Mouse (Mus musculus) limb, embryonic 15.5 days (tissue): Measurements from ENCODE around the gene Hes2. TPM values are rescaled to one million over a fixed set of nuclear protein-coding genes. Genes with fewer than 3 reads are reported as not detected.

Experiments used
- ATAC-seq: fragments of 200-750 bp; cut with Nextera tagmentation; 2 replicates; pipeline ENCODE4 v1.8.0; 2017; ENCODE audit warnings: low read depth, moderate TSS enrichment; ENCODE audit not compliant: insufficient number of reproducible peaks, low FRiP score, low TSS enrichment
- H3K27ac ChIP-seq: fragments of 300-500 bp; sonication (generic); 2 replicates; pipeline ENCODE4 v1.5.1; 2015; ENCODE audit warnings: moderate library complexity, mild to moderate bottlenecking, inconsistent platforms
- H3K27me3 ChIP-seq: fragments of 300-500 bp; sonication (generic); 2 replicates; pipeline ENCODE4 v1.6.1; 2015; ENCODE audit warnings: inconsistent platforms
- H3K36me3 ChIP-seq: fragments of 300-500 bp; sonication (generic); 2 replicates; pipeline ENCODE4 v1.6.1; 2015; ENCODE audit warnings: inconsistent platforms
- H3K4me1 ChIP-seq: fragments of 300-500 bp; sonication (generic); 2 replicates; pipeline ENCODE4 v1.6.1; 2015; ENCODE audit warnings: inconsistent platforms
- H3K4me2 ChIP-seq: fragments of 300-500 bp; sonication (generic); 2 replicates; pipeline ENCODE4 v1.6.1; 2015; ENCODE audit warnings: mild to moderate bottlenecking, inconsistent platforms
- H3K4me3 ChIP-seq: fragments of 300-500 bp; sonication (generic); 2 replicates; pipeline ENCODE4 v1.5.1; 2015; ENCODE audit warnings: mild to moderate bottlenecking, inconsistent platforms
- H3K9ac ChIP-seq: fragments of 300-500 bp; sonication (generic); 2 replicates; pipeline ENCODE4 v1.6.1; 2015; ENCODE audit warnings: inconsistent platforms
- H3K9me3 ChIP-seq: fragments of 300-500 bp; sonication (generic); 2 replicates; pipeline ENCODE4 v1.6.1; 2016; ENCODE audit warnings: inconsistent platforms
- WGBS: fragments of 180-500 bp; shearing (Covaris S2); methylation state at CpG from one replicate; pipeline ENCODE4 v1.1.7; 2015; 5-methylcytosine and 5-hydroxymethylcytosine counted together
- polyA plus RNA-seq: library from polyadenylated mRNA; unstranded; fragments of >200 nt; fragmentation: Nextera tagmentation; extraction: Ambion mirVana; gene quantifications from 2 replicates; pipeline ENCODE4 v1.2.1, GENCODE M21; 2015

Gene Hes2
- polyA plus RNA-seq, 1 experiment from 2014 or later = 0.12 TPM

DNA sequence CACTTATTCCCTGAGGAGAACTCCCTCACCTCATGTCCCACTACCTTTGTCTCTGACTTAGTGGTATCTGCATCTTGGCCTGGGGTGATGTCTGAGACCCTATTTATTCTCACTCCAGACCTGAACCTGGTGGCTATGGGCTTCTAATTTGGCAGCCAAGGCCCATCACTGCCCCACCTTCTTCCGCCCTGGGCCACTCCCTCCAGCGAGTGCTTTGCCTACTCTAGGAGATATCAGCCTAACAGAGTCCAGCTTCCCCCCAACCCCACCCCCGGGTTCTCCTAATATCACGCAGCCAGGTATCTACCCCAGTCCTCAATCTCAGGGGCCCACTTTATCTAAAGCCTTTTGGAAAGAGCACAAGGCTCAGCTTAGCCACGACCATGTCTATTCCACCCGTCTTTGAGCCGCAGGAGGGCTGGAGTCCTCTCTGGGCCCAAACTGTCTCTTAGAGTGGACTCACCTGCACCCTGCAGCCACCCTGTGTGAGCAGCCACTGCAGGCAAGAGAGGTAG lies 7.2 kb upstream of the Hes2 start:
- Histone ChIP-seq H3K9me3 (no peaks in the 10 kb centered on the region), H3K9ac (no peak overlapping the region), H3K27ac (no peak overlapping the region), H3K36me3 (no peaks in the 10 kb centered on the region), H3K4me1 (peaks cover 17% of the 10 kb centered on the region), H3K27me3 (peaks cover 72% of the 10 kb centered on the region), H3K4me2 (peak overlapping the region; percentile 53), H3K4me3 (peak overlapping the region; percentile 37)
- no peak for ATAC-seq
- 23% methylated on average over 7 of the region's 7 CpGs for WGBS

DNA sequence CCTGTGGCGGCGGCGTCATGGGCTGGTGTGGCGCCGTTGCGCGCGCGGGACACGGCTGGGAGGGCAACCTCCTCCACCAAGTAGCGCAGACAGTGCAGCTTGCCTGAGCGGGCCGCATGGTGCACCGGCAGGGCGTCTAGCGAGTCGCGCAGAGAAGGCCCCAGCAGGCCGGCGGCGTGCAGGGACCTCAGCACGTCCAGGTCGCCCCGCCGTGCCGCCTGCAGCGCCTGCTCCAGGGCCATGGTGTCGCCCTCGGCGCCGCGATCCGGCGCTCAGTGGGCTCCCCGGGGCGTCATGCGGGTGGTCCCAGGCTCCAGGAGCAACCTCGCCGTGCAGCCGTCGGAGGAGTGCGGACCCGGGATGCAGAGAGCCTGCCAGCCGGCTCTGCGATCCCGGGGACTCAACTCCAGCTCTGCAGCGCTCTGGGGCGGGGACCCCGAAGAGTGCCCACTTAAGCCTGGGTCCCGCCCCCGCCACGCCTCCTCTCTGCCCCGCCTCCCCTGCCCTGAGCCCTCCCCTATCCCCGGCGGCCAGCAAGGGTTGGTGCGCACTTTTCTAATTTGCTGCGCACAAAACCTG lies 6.6 kb upstream of the Hes2 start, which contains the start of gene Espn:
Gene Espn (minus strand): TSS at position 406 of the 579 bp plus-strand sequence.
- Histone ChIP-seq H3K9me3 (no peaks in the 10 kb centered on the region), H3K4me2 (peak within 1 kb of the TSS; percentile 53), H3K9ac (no peak within 1 kb of the TSS), H3K36me3 (no peaks in the 10 kb centered on the region), H3K4me3 (peak within 1 kb of the TSS; percentile 37), H3K27me3 (peaks cover 70% of the 10 kb centered on the region), H3K27ac (no peak within 1 kb of the TSS), H3K4me1 (peaks cover 17% of the 10 kb centered on the region)
- under 1% methylated on average over 57 of the region's 57 CpGs for WGBS
- ATAC-seq = peak; percentile 59; the same call in 1 of the 2 replicates

DNA sequence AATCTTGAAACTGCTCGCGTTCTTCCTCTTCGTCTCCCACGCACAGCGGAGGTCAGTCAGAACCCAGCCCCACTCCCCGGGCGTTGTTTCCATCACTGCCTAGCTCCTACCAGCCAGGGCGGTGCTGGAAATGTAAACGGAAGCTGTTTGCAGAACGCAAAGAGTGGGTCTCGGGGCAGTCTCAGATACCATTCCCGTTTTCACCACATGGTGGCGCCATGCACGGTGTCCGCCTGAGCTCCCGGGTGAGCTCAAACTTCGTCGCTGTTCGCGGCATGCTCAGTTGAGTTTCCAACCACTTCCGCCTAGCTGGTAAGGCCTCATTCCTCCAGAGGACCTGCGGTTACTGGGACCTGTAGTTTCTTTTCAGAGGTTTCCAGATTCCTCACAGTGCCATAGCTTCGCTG lies 4.9 kb upstream of the Hes2 start:
- Histone ChIP-seq H3K4me2 (peak overlapping the region; percentile 39), H3K27me3 (peaks cover 85% of the 10 kb centered on the region), H3K4me3 (peak overlapping the region; percentile 18), H3K27ac (no peak overlapping the region), H3K36me3 (no peaks in the 10 kb centered on the region), H3K9me3 (no peaks in the 10 kb centered on the region), H3K4me1 (peaks cover 26% of the 10 kb centered on the region), H3K9ac (no peak overlapping the region)
- 3% methylated on average over 23 of the region's 23 CpGs for WGBS
- no peak for ATAC-seq

DNA sequence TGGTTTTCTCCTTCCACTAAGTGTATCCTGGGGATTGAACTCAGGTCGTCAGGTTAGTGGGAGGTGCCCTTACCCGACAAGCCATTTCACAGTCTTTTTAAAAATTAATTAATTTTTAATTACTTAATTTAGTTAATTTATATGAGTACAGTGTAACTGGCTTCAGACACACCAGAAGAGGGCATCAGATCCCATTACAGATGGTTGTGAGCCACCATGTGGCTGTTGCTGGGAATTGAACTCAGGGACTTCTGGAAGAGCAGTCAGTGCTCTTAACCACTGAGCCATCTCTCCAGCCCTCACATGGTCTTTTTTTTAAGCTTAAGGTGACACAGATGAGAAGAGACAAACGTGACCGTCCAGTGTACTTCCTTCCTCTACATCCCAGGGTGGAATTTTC lies 3.6 kb upstream of the Hes2 start:
- Histone ChIP-seq H3K4me2 (no peak overlapping the region), H3K27ac (no peak overlapping the region), H3K9me3 (no peaks in the 10 kb centered on the region), H3K27me3 (peaks cover 87% of the 10 kb centered on the region), H3K4me3 (no peak overlapping the region), H3K4me1 (peaks cover 37% of the 10 kb centered on the region), H3K9ac (no peak overlapping the region), H3K36me3 (no peaks in the 10 kb centered on the region)
- ATAC-seq = no peak
- WGBS = 64% methylated on average over 4 of the region's 4 CpGs

DNA sequence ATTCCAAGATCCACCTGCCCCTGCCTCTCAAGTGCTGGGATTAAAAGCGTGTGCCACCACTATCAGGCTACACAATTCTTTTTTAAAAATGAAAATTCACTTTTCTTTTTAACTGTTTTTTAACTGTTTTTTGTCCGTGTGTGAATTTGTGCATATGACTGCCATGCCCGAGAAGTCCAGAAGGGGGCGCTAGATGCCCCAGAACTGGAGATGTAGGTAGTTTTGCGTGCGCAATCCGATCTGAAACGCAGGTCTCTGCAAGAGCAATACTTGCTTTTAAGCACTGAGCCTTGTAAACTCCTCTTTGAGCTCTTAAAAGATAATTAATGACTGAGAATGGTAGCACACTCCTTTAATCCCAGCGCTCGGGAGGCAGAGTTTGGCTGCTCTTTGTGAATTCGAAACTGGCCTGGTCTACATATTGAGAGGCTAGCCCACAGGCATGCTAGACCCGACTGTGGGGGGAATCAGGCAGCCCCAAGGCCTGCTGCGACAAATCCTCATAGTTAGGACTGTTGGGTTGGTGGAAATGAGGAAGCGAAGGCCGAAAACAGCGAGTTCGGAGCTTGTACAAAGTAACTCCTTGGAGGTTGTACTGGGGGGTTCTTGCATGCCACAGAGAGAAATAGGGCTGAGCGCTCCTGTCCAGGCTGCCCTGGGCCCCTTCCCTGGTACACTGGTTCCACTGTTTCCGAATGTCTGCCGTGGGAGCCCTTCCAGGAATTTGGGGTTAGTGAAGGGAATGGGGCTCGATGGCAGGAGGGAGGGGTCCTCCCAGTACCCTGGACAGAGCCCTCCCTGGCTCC lies 685 bp upstream of the Hes2 start:
- peaks cover 28% of the 10 kb centered on the region for H3K4me1 ChIP-seq

DNA sequence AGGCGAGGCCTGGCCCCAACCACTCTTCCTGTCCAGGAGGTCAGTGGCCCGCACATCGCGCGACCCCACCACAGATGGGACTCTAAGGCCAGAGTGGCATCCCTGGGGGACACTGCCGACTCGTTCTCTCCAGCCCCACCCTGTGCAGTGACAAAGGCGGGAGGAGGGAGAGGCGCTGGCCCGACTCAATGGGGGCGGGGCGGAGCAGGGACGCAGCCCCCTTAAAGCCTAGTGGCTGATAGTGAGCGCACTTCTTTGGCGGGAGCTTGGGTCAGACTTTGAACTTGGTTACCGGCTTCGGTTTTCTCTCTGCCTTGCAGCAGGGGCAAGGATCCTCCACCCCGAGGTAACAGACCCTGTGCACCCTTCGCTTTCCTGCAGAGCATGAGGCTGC lies 615 bp downstream of the Hes2 start:
- Histone ChIP-seq H3K36me3 (no peaks in the 10 kb centered on the region), H3K27me3 (peaks cover 78% of the 10 kb centered on the region), H3K4me3 (peak overlapping the region; percentile 3; the same call in 1 of the 2 replicates), H3K27ac (no peak overlapping the region), H3K9ac (no peak overlapping the region), H3K4me2 (no peak overlapping the region), H3K9me3 (no peaks in the 10 kb centered on the region), H3K4me1 (peaks cover 21% of the 10 kb centered on the region)
- no peak; the same call in 1 of the 2 replicates for ATAC-seq
- WGBS = under 1% methylated on average over 19 of the region's 19 CpGs

More for the DNA sequence above, 685 bp upstream of the Hes2 start:
- WGBS = 13% methylated on average over 21 of the region's 21 CpGs
- Histone ChIP-seq H3K36me3 (no peaks in the 10 kb centered on the region), H3K4me3 (peak overlapping the region; percentile 24), H3K9me3 (no peaks in the 10 kb centered on the region), H3K27ac (no peak overlapping the region), H3K9ac (no peak overlapping the region), H3K4me2 (peak overlapping the region; percentile 32; the same call in 1 of the 2 replicates), H3K27me3 (peaks cover 85% of the 10 kb centered on the region)
- no peak for ATAC-seq

DNA sequence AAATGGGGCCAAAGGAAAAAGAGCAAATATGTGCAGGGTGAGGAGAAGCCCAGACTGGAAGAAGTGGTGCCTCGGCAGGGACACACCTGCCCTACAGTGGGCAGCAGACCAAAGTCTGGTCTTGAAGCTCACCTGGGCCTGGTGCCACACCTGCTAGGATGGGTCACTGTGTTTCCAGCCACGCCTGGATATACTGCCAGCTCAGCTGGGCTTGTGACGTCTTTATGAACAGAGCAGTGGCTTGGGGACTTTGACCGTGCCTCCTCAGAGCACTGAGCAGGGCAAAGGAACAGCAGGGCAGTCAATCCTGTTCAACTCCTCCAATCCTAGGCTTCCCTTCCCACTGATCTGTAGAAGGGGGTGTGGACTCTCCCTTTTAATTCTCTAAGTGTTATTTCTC lies 2.1 kb downstream of the Hes2 start:
- Histone ChIP-seq H3K4me3 (no peak overlapping the region), H3K4me2 (no peak overlapping the region), H3K27me3 (peaks cover 69% of the 10 kb centered on the region), H3K4me1 (peaks cover 31% of the 10 kb centered on the region), H3K27ac (no peak overlapping the region), H3K9me3 (no peaks in the 10 kb centered on the region), H3K9ac (no peak overlapping the region), H3K36me3 (no peaks in the 10 kb centered on the region)
- no peak for ATAC-seq
- WGBS = 38% methylated on average over 4 of the region's 4 CpGs

DNA sequence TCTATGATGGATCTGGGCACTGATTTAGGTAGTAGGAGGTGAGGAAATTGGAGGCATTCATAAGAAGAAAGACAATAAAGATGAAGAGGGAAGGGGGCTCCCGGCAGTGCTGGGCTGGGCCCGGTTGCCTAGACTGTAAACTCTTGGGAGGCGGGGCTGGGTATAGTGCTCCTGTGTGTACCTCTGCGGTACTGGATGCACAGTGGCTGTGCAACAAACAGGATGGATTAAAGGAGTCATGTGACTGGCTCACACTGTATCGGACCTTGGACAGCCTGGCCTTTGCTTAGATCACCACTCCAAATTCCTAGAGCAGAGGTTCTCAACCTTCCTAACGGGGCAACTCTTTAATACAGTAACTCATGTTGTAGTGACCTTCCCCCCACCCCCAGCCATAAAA lies 2.9 kb downstream of the Hes2 start:
- H3K27ac ChIP-seq = no peak overlapping the region
- H3K27me3 ChIP-seq = peaks cover 69% of the 10 kb centered on the region
- H3K4me3 ChIP-seq = no peak overlapping the region
- H3K9me3 ChIP-seq = no peaks in the 10 kb centered on the region
- H3K9ac ChIP-seq = no peak overlapping the region
- WGBS = 68% methylated on average over 6 of the region's 6 CpGs
- H3K36me3 ChIP-seq = no peaks in the 10 kb centered on the region
- no peak for ATAC-seq
- peaks cover 31% of the 10 kb centered on the region for H3K4me1 ChIP-seq
- H3K4me2 ChIP-seq = no peak overlapping the region

DNA sequence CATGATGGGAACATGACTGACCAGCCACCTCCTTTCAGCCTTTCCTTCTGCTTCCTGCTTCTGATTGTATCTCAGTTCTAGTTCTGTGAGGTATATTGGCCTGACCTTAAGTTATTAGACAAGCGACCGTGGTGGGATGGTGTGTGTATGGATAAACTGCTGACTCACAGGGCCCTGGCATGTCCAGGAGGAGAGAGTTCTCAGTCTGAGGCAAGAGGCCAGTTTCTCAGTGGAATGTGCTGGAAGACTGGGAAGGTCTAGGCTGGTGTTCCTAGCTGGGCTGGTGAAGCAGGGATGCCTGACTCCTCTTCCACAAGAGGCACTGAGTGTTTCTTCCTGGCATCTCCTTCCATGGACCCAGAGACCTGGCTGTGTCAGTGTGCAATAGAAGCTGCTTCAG lies 4.1 kb downstream of the Hes2 start:
- WGBS = 83% methylated on average over 2 of the region's 2 CpGs
- no peak for ATAC-seq
- H3K4me3 ChIP-seq = no peak overlapping the region
- no peaks in the 10 kb centered on the region for H3K9me3 ChIP-seq
- peaks cover 59% of the 10 kb centered on the region for H3K27me3 ChIP-seq
- H3K36me3 ChIP-seq = no peaks in the 10 kb centered on the region
- H3K4me2 ChIP-seq = no peak overlapping the region
- H3K4me1 ChIP-seq = peaks cover 31% of the 10 kb centered on the region
- no peak overlapping the region for H3K9ac ChIP-seq
- no peak overlapping the region for H3K27ac ChIP-seq

DNA sequence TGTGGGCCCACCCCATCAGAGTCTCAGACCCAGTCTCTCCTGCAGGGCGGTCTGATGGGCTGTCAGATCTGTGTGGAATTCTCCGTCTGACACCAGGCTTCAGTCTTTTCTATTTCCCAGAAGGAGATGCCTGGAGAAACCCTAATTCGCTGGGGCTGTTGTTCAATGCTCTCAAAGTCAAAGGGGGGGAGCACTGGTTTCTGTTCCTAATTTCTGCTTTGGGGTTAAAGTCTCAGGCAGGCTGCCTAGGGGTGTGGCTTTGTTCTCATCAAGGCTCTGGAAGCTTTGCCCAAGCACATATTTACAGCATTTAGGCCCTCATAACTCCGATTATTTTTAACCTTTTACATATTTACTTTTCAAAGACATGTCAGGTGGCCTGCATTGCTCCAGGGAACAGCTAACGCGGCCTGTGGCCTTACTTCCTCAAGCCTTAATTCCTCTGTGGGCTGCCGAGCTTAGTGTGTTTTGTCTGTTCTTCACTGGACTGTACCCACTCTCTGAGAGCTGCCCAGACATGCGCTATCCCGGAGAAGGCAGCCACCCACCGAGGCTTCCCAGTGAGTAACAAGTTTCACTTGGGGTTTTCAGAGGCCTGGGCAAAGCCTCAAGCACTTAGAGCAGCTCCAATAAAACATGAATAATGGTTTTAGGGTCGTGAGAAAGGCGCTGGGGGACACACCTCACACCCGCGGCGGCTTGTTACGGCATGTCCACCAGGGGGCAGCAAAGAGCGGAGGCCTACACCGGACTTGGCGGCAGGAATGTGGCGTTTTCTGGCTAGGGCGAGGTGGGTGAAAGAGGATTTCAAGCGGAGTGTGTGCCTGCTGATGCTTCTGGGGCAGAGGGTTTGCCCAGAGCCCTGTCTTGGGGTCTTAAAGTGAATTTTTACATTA lies 6.6 kb downstream of the Hes2 start:
- H3K4me2 ChIP-seq = 0 out of 2 replicates have a peak overlapping the region, but pooled peaks have one; percentile 10
- ATAC-seq = no peak

DNA sequence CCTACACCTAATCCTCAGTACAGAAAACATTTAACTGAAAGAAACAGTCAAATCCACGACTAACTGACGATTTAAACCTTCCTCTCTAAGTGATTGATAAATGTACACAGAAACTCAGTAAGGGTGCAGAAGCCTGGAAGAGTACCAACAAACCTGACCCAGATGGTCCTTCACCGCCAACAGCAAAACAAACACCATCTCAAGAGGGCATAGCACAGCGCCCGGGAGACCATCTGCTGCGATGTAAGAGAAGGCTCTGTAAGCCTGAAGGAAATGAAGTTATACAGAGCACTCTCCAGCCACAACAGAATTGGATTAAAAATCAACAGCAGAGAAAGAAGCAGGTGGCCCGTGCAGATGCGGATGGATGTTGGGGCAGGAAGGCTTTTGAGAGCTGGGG lies 9.4 kb downstream of the Hes2 start:
- no peak overlapping the region for H3K4me3 ChIP-seq
- no peaks in the 10 kb centered on the region for H3K36me3 ChIP-seq
- ATAC-seq = no peak
- H3K27me3 ChIP-seq = peaks cover 8% of the 10 kb centered on the region
- peaks cover 10% of the 10 kb centered on the region for H3K4me1 ChIP-seq
- no peak overlapping the region for H3K4me2 ChIP-seq
- no peaks in the 10 kb centered on the region for H3K9me3 ChIP-seq
- H3K27ac ChIP-seq = no peak overlapping the region
- H3K9ac ChIP-seq = no peak overlapping the region
- WGBS = 63% methylated on average over 8 of the region's 8 CpGs

More for the DNA sequence above, 6.6 kb downstream of the Hes2 start:
- no peaks in the 10 kb centered on the region for H3K9me3 ChIP-seq
- H3K4me1 ChIP-seq = peaks cover 10% of the 10 kb centered on the region
- H3K27ac ChIP-seq = no peak overlapping the region
- WGBS = 11% methylated on average over 22 of the region's 22 CpGs
- H3K36me3 ChIP-seq = no peaks in the 10 kb centered on the region
- H3K27me3 ChIP-seq = peaks cover 34% of the 10 kb centered on the region
- no peak overlapping the region for H3K4me3 ChIP-seq
- H3K9ac ChIP-seq = no peak overlapping the region
